Mouse (Mus musculus) neutrophil, adult 59 days (primary cell): ENCODE measurements around the gene Atf2. TPM values are rescaled to one million over a fixed set of nuclear protein-coding genes. Genes with fewer than 3 reads are reported as not detected.

Source experiments
- total RNA-seq, 2 experiments: library from RNA; stranded (reverse); gene quantifications; 1 replicate in 1 of 2; 2 replicates in 1 of 2; pipeline ENCODE4 v1.2.4; 2023

Atf2 gene
- 10 to 100 TPM; 47.7 to 57.1 TPM for total RNA-seq

GRCm38 (mm10) chr2:73892464-73893296 lies at the start of gene Atf2:
TSS of gene Atf2 (minus strand) at chr2:73892639.

GRCm38 (mm10) chr2:73911175-73911700 lies 18.8 kb upstream of the Atf2 start, which contains the start of gene Atp5g3:
TSS of gene Atp5g3 (minus strand) at chr2:73911326.

DNA sequence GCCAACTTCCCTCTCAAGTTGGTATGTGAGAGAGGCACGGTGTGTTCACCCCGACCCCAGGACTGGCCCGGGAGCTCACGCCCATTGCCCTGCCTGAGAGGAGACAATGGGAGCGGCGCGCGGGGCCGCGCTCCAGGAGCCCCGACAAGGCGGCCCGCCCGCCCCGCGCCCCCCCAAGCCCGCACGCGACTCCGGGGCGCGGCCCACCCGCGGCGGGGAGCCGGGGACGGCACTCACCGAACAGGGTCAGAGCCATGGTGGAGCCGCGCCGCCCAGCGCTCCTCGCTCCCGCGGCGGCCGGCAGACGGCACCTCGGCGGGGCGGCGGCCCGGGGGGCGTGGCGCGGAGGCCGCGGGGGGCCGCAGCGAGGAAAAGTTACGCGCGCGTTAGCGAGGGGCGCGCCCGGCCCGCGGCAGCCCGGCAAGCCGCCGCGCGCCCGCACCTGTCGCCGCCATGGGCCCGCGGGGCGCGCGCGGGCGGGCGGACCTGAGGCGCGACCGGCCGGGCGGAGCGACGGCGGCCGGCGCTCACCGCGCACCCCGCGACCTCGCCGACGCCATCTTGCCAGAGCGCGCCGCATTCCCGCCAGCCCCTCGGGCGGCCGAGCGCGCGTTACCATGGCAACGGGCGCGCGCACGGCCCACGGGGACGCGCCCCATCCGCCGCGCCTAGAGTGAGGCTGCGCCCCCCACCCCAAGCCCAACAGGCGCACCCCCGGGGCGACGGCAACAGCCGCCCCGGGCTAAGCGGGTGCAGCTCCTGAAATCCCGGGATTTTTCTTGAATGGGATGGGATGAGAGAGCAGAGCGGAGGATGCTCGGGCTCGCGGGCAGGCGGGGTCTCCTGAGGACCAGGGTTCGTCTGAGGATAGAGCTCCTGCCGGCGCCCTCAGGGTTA lies 117.4 kb downstream of the Atf2 start, which contains the start of gene Chn1:
Chn1 (minus strand) TSS at position 561 of the 897 bp plus-strand sequence.

Other genes starting within 250 kb of the Atf2 start
- not detected for gene Chn1, start 117.3 kb downstream of the Atf2 start, total RNA-seq
- 100 to 1,000 TPM; 125 to 142 TPM for gene Atp5g3, start 18.7 kb upstream of the Atf2 start, total RNA-seq